Mouse (Mus musculus): Measurements from ENCODE around the gene Stx1b.

DNA sequence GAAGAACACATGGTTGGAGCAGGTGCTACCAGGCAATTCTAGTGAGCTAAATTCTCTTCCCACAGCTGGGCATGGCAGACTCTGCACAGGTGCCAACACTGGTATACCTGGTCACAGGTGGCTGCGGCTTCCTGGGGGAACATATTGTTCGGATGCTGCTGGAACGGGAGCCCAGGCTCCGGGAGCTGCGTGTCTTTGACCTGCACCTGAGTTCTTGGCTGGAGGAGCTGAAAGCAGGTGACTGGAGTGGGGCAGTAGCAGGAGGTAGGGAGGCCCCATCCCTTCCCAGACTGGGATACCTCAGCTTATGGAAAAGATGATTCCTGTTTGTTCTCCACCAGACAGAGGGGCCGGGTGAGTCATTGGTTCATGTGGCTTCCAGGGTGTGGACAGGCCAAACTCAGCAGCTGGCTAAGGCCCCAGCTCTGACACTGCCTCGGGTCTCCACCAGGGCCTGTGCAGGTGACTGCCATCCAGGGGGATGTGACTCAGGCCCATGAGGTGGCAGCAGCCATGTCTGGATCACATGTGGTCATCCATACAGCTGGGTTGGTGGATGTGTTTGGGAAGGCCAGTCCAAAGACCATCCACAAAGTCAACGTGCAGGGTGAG lies 23.2 kb downstream of the Stx1b start:
- no peak; a peak in 1 of 6 replicates for TF ChIP-seq CTCF (IDR thresholded peaks at IDR 0.05 in 2 of 3, conservative IDR thresholded peaks at IDR 0.05 in 1 of 3; ENCODE audit: control insufficient read depth in 1 of 3, insufficient read depth in 1 of 3, low read depth in 2 of 3, low read length in 3 of 3, poor library complexity in 1 of 3, severe bottlenecking in 1 of 3)
- no peak for TF ChIP-seq ZMIZ1 (IDR thresholded peaks at IDR 0.05; ENCODE audit: low read depth, low read length)
- TF ChIP-seq ZC3H11A (IDR thresholded peaks at IDR 0.05; ENCODE audit: low read depth, low read length): no peak
- TF ChIP-seq ETS1 (IDR thresholded peaks at IDR 0.05; ENCODE audit: low read depth, low read length): no peak
- TF ChIP-seq POLR2A (IDR thresholded peaks at IDR 0.05; ENCODE audit: control insufficient read depth in 1 of 2, insufficient read depth in 1 of 2, low read depth in 1 of 2, low read length in 2 of 2, poor library complexity in 1 of 2): no peak
- no peak for TF ChIP-seq GATA1 (IDR thresholded peaks at IDR 0.05; ENCODE audit: low read depth, low read length)
- no peak for TF ChIP-seq SIN3A (IDR thresholded peaks at IDR 0.05; ENCODE audit: low read length)
- no peak for TF ChIP-seq TBP (IDR thresholded peaks at IDR 0.05; ENCODE audit: low read depth, low read length)
- no peak for TF ChIP-seq RAD21 (IDR thresholded peaks at IDR 0.05; ENCODE audit: low read depth, low read length)
- no peak for TF ChIP-seq TAL1 (IDR thresholded peaks at IDR 0.05; ENCODE audit: low read length)
- TF ChIP-seq ZNF384 (IDR thresholded peaks at IDR 0.05; ENCODE audit: low read depth, low read length): no peak
- no peak for TF ChIP-seq SMC3 (IDR thresholded peaks at IDR 0.05; ENCODE audit: low read depth, low read length)

Data from MEL (cell line).